Mouse (Mus musculus): Measurements from ENCODE around the gene Catsperg2.
"Not testable (repeated sequence)": the region's sequence is repeated elsewhere in the genome, so short reads cannot be mapped to it uniquely, and the experiment has no call there.

Gene Catsperg2

DNA sequence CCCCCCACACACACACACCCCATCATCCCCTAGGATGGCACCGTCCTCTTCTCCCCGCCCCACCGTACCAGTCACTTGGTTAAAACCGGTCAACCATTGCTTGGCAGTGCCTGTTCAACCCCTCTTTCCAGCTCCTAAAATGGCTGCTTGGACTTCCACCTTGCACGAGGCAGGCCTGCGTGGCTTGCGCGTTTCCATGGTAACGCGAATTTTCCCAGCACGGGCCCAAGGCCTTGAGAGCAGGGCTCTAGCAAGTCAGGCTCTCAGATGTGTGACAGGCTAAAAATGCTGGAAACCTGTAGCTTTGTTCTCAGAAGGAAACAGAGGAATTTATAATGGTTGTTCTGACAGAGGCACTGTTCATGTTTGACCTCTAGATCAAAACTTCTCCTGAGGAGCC, at the start of gene Catsperg2:
Catsperg2 (minus strand) TSS at position 173 of the 400 bp plus-strand sequence.
- DNase-seq: not testable (repeated sequence)

- DNase-seq: no peak
These were observed 49.7 kb upstream of the Catsperg2 start for GRCm38 (mm10) chr7:29776568-29776967.

DNA sequence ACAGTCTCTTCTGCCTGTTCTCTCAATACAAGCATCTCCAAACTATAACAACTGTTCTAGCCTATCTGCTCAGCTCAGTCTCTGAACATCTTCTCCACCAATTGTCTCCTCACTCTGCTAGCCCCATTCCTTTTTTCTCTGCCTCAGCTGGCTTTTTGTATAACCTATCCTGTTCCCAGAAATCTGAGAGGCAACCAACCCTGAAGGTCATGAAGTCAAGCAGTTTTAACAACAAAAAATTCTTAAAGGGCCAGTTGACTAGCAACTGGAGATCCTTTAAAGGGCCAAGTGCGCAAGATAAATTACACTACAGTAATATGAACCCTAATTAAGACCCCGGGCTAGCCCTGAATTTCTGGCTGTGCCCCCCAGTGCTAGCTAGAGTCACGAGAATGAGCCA, 47.5 kb upstream of the Catsperg2 start:
- no peak for DNase-seq

- no peak for DNase-seq
These were observed 46.7 kb upstream of the Catsperg2 start for GRCm38 (mm10) chr7:29773503-29773902.

- no peak for DNase-seq
These were observed 42.1 kb upstream of the Catsperg2 start for GRCm38 (mm10) chr7:29768980-29769379.

DNA sequence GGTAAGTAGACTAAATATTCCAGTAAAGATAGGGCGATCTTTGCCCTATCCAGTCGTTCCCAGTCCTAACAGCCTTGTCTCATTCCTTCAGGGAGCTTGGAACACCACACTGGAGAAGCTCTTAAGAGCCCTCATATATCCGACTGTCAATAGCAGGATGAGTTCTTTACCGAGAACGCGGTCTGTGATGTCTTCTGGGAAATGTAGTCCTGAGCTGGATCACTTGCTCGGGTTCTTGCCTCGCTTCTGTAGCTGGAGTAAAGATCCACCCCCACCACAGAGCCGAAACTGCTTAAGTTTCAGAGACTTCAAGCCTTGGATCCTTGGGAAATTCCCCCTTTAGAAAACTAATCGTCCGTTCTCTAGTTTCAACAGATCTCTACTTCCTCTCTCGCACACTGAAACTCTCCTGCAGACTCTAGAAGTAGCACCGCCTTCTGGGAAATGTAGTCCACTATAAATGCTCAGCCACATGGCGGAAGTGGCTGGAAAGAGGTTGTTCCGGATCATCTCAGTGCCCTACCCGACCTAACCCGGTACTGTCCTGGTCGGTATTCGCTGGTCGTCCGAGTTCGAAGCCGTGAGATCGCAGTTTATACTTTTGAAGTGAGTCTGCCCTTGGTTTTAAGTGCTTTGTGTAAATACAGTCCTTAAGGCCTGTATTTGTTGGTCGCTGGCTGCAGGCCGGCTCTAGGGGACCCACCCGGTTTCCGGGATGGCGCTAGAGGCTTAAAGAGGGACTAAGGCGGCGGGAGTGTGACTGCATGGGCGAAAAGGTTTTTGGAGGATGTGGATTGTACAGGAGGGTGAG, 41.5 kb upstream of the Catsperg2 start, which contains the start of gene Zfp84:
Zfp84 (plus strand) TSS at position 463 of the 811 bp plus-strand sequence.
- DNase-seq: peak; percentile 73

- DNase-seq: peak; percentile 70
These were observed 40.3 kb upstream of the Catsperg2 start for GRCm38 (mm10) chr7:29767058-29767686.

GRCm38 (mm10) chr7:29764702-29765101, 37.9 kb upstream of the Catsperg2 start:
- no peak for DNase-seq

- no peak for DNase-seq
These were observed 33.6 kb upstream of the Catsperg2 start for GRCm38 (mm10) chr7:29760476-29760875.

DNA sequence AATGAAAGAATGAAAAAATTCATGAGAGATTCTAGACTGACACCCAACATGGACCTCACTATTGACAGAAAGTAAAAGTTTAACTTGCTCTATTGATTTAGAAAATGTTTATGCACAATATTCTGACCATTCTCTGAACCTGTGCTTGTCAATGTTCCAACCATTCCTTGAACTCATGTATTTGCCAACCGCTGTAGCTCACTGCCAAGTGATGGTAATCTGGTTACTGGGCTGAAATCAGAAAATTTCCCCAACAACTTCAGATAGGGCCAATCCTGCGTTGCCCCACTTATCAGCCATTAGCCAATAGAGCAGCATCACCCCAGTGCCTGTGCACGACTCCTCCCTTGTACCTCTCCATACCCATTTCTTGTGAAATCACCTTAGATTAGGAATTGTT, 15.4 kb upstream of the Catsperg2 start:
- no peak for DNase-seq

GRCm38 (mm10) chr7:29728055-29728454, 1.2 kb upstream of the Catsperg2 start:
- DNase-seq: no peak

DNA sequence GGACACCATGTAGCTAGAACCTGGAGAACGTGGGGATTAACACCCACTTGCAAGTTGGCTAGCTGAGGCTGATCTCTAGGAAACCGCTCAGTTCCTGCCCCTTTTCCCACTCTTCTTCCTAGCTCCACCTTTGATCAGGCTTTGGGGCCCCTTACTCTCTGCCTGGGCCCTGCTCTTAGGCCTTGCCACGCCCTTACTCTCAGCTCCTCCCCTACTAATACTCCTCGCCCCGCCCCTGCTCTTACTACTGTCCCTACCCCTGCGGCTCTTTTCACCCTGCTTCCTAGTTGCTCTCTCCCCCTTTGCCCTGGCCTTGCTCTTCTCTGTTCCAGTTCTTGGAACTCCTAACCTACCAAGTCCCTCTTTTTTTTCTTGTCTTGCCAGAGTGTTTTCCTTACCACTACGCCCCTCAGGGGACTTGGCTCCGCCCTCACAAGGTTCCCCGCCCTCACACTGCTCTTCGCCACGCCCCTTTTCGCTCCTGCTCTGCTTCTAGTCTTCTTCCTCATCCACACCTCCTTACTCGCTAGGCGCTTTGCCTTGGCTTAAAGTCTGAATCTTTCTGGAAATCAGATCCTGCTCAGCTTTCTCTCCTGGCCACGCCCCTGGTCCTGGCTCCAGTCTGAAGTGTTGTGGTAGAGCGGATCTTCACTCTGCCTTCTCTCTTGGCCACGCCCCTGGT, 1.2 kb downstream of the Catsperg2 start:
- not testable (repeated sequence) for DNase-seq

- DNase-seq: not testable (repeated sequence)
These were observed 17.9 kb downstream of the Catsperg2 start for GRCm38 (mm10) chr7:29708891-29709290.

DNA sequence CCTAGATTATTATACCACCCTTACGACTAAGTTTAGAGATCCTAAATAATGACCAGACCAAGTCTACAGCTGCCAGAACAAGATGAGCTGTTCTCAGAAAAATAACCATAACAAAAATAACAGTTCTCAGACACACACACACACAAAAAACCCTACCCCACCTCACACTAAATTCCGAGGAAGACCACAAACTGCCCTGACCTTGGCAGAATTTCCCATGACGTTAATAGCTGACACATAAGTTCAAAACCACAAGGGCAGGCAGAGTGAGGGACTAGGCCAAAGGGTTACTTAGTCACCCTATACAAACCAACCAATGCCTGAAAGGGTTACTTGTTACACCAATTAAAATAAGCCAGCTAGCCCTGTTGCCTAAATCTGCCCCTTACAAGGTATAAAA, 31.6 kb downstream of the Catsperg2 start:
- DNase-seq: not testable (repeated sequence)

- no peak for DNase-seq
These were observed 45.0 kb downstream of the Catsperg2 start for GRCm38 (mm10) chr7:29681868-29682267.
